Mouse (Mus musculus): ENCODE results near the gene Ccdc93.

The Ccdc93 gene

GRCm38 (mm10) chr1:121448166-121448565 is 17.3 kb downstream of the Ccdc93 start:
- DNase-seq: no peak

- no peak for DNase-seq
These were observed 20.2 kb downstream of the Ccdc93 start for GRCm38 (mm10) chr1:121451009-121451408.

DNA sequence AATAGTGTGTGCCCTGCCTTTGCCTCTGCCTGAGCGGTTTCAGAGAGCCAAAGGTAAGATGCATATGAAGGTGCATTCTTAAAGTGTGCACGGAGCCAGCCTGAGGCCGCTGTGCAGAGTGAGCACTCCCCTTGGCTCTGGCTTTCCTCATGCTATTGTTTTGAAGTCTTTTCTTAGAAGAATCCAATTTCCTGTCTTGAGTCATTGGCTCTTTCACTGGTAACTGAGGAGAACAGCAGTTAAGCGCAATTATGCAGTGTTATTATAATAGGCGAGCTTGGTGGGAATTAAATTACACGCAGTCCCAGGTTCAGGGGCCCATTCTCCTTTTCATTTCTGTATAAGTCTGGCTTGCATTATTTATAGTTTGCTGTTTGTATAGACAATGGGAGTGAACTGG is 21.6 kb downstream of the Ccdc93 start:
- DNase-seq: no peak

DNA sequence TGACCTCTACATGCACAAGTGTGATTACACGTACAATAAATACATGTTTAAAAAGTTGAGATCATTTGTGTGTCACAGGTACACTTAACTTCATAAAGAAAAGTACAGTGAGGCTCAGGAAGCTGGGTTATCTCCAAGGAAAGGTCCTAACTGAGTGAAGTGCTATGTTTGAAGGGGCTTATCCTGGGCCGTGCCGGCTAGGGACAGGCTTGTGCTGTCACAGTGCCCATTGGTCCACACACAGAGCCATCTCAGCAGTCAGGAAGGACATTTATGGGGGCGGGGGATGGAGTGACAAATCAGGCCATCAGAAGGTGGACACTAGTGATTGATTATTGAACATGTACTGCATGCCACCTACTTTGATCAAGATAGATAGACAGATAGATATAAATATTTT is 22.2 kb downstream of the Ccdc93 start:
- DNase-seq: no peak

DNA sequence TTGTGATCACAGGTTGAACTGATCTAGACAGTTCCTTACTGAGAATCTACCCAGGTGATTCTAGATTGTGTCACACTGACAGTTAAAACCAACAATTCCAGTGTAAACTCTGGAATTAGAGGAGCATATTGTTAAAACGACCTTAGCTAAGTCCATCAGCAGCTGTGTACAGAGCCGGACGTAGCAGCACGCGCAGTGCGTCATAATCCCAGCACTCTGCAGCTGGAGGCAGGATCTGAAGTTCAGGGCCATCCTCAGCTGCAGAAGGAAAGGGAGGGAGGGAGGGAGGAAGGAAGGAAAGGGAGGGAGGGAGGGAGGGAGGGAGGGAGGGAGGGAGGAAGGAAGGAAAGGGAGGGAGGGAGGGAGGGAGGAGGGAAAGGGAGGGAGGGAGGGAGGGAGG is 24.1 kb downstream of the Ccdc93 start:
- no peak for DNase-seq

DNA sequence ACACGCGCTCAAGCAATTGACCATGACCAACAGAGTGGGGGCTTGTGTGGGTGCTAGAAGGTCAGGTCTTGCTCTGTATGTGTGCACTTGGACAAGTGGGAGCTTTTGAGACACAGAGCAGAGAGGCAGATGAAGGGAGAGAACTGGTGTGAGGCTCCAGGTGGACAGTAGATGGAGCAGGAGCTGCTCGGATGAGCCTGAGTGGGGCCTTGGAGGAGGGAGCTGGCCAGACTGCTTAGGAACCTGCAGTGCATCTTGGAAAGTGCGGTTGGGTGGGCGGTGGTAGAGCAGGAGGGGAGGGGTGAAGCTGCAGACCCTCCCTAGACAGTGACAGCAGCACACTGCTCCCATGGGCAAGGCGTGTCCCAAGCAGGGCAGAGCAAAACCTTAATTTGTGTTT is 29.2 kb downstream of the Ccdc93 start:
- no peak for DNase-seq

DNA sequence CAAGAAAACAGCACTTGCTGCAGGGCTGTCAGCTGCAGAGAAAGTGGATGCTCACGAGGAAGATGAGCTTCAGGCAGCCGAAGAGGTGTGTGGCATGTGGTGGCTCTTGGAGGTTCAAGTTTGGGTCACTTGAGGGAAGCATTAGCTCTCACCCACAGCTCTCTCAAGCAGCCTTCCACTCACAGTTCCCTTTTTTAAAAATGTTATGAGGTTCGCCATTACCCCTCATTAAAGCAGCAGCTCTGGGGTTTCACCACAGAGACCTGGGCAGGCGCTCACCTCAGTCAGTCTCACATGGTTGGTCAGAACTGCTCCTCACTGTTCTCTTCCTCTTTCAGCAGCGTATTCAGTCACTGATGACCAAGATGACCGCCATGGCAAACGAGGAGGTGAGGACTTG is 31.0 kb downstream of the Ccdc93 start:
- DNase-seq: no peak

- no peak for DNase-seq
These were observed 31.8 kb downstream of the Ccdc93 start for GRCm38 (mm10) chr1:121462643-121463042.

DNA sequence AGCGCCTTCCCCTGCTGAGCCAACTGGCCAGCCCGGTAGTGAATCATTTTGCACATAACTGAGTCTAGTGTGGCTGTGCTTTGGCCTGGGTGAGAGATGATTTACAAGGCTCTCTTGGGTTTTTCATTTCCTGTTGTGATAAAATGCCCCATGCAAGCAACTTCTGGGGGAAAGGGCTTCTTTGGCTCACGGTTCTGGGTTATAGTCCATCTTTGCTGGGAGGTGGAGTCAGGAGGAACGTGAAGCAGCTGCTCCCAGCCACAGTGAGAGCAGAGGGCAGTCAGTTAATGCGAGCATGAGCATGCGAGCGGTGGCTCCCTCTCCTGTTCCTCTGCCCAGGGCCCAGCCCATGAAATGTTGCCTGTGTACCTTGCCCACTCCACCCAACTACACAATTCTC is 33.0 kb downstream of the Ccdc93 start:
- DNase-seq: no peak

DNA sequence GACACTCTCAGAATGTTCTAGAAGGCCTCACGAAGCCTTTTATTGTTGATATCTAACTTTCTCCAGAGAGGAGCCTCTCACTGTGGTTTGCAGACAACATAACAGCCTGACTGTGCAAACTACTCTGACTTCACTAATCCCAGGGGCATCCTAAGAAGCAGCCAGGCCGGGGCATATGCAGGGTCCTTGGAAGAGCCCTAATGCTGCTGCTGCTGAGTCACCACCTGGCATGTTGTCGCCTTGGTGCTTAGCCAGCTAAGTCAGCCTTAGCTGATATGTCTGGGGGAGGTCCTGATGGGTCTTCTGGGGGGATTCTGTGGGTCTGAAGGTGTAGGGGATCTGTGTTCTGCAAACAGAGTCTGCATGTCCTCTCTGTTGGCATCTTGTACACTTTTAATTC is 35.4 kb downstream of the Ccdc93 start:
- no peak for DNase-seq

DNA sequence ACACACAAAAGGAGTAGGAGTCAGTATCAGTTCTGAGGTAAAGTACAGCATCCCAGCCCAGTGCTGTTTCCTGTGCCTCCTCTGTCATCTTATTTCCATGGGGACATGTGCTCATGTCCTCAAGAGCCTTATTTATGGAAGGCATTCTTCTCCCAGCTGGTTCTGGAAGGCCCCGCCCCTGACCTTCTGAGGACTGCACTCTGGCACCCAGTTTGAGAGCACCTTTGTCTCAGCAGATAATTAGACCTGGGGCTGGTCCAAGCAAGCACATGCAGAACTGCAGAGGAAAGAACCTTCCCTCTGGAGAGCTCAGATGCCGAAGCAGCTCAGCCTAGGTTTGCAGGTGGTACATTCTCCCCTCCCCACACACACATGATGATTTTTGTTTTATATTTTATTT is 37.4 kb downstream of the Ccdc93 start:
- no peak for DNase-seq

DNA sequence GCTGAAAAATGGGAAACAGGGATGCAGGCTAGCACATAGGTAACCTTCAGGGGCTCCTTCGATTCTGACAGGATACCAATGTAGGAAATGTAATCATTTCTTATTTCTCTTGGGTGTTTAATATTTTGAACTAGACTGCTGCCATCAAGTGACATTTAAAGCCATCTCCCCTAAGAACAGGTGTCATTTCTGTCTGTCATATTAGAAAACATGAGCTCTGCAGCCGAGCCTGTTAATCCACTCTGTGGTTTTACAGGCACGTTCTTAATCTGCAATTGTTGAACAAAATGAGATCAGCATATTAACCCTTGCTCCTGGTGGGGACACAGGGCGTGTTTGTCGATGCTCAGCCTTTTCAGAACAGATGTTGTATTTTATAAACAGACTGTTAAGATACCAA is 40.7 kb downstream of the Ccdc93 start:
- no peak for DNase-seq

- no peak for DNase-seq
These were observed 46.9 kb downstream of the Ccdc93 start for GRCm38 (mm10) chr1:121477716-121478115.

GRCm38 (mm10) chr1:121478284-121478980 is 47.6 kb downstream of the Ccdc93 start:
- peak; percentile 12 for DNase-seq

- DNase-seq: no peak
These were observed 48.6 kb downstream of the Ccdc93 start for GRCm38 (mm10) chr1:121479403-121479802.

DNA sequence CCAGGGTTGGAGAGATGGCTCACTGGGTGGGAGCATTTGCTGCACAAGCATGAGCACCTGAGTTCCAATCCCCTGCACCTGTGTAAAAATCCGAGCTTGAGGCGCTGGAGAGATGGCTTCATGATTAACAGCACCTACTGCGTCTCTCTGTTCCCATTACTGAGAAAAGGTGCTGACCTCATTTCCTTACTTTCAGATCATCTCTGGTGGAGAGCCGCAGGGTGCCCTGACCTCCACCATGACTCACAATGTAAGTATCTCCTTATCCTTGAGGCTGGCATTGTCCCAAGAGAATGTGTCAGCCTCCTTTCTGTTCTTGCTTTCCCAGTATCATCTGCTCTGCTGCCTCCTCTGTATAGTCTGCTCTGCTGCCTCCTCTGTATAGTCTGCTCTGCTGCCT is 52.2 kb downstream of the Ccdc93 start:
- DNase-seq: no peak

GRCm38 (mm10) chr1:121486803-121487202 is 56.0 kb downstream of the Ccdc93 start:
- no peak for DNase-seq

GRCm38 (mm10) chr1:121490241-121490640 is 59.4 kb downstream of the Ccdc93 start:
- no peak for DNase-seq

DNA sequence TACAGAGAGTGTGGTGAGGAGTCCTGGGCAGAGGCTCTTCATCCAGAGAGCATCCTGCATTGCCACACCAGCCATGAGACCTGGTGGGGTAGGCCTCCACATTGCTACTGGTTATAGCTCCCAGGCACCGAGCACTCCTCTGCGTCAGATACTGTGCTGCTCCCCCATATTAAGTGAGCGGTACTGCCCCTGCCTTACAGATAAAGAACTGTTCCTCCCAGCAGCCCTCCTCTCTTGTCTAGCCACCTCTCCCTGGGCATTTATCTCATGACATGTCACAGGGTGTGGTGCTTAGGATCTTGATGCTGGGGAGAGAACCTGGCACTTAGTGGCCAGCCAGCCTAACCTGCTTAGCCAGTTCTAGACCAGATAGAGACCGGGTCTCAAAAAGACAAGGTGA is 66.2 kb downstream of the Ccdc93 start:
- no peak for DNase-seq

- no peak for DNase-seq
These were observed 77.9 kb downstream of the Ccdc93 start for GRCm38 (mm10) chr1:121508729-121509128.

- peak; percentile 16 for DNase-seq
These were observed 79.7 kb downstream of the Ccdc93 start for GRCm38 (mm10) chr1:121510420-121511140.

DNA sequence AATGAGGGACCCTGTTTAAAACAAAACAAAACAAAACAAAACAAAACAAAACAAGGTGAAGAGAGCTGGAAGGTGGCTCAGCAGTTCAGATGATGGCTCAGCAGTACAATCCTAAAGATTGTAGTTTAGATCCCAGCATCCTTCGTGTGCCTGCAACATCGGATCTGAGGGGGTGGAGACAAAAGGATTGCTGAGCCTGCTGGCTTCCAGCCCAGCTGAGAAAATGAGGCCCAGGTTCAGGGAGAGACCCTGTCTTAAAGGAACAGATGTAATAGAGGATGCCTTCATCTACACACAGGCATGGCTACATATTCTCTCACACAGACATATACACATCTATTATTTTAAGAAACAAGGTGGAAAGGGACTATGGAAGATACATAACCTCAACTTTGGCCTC is 80.3 kb downstream of the Ccdc93 start:
- DNase-seq: no peak

DNA sequence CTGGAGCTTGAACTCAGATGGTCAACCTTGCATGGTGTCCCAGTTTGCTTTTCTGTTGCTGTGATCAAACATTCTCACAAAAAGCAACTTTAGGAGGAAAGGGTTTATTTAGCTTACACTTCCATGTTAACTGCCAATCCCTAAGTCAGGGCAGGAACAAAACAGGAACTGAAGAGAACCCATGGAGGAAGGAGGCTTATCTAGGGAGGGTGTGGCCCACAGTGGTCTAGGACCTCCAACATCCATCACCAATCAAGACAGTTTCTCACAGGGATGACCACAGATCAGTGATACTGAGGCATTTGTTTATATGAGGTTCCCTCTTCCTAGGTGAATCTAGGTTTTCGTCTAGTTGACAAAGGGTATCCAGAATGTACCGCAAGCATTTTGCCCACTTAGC is 81.1 kb downstream of the Ccdc93 start:
- no peak for DNase-seq

- DNase-seq: no peak
These were observed 87.8 kb downstream of the Ccdc93 start for GRCm38 (mm10) chr1:121518609-121519008.

DNA sequence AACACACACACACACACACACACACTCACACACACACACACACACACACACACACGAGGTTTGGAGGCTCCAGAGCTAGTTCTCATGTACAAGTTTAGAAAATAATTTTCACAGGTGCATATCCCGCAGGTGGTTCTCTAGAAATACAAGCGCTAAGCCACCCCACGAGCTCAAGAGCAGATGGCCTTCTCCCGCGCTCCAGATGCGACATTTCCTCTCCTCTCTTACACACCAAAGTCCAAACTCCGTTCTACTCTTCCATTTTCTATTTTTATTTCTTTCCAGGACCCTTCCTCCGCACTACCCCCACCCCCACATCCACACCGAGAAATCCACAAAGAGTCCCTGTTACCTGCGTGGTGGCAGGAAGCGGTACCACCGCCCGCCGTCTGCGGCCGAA is 96.2 kb downstream of the Ccdc93 start:
- no peak for DNase-seq

Measured in cerebellum, adult 9-11 months (tissue).